Mouse (Mus musculus): Measurements from ENCODE around the gene Ccr1l1. TPM values are rescaled to one million over a fixed set of nuclear protein-coding genes. Genes with fewer than 3 reads are reported as not detected.

The Ccr1l1 gene
- polyA plus RNA-seq, 1 experiment, result 0.17 TPM

DNA sequence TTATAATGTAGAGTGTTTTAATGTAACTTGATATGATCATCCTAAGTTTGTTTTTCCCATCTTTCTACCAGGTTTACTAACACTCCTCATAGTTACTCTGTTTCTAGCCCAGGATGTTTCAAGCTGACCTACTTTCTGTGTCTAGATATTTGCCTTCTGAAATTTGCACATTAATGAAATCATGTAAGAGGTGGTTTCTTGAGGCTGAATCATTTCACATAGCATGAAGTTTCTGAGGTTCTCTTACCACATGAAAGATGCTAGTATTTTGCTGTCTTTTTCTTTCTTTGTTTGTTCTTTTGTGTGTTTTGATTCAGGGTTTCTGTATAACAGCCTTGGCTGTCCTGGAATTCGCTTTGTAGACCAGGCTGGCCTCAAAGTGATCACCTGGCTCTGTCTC, 18.0 kb downstream of the Ccr1l1 start:
- no peak for DNase-seq (ENCODE audit: low spot score)

DNA sequence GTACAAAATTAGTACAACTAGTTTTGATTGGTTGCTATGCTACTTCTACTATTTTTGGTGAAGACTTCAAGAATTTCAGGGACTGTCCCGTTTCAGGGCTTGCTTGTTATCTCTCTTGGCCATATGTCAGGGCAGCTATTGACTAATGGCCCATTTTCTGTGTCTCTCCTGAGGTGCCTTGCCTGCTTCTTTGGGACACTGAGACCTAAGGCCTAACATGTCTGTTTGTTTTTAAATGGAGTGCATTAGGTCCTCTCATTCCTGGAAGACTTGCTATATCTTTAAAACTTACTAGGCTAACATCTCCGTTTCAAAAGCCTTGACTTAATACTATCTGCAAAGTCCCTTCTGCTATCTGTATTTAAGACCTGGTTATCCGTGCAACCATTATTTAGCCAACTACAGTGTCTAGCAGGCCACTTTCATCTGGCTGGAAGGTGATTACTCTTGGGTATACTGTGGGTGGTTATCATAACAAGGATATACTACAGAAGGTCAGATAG, 20.2 kb downstream of the Ccr1l1 start:
- DNase-seq (ENCODE audit: low spot score), result no peak

DNA sequence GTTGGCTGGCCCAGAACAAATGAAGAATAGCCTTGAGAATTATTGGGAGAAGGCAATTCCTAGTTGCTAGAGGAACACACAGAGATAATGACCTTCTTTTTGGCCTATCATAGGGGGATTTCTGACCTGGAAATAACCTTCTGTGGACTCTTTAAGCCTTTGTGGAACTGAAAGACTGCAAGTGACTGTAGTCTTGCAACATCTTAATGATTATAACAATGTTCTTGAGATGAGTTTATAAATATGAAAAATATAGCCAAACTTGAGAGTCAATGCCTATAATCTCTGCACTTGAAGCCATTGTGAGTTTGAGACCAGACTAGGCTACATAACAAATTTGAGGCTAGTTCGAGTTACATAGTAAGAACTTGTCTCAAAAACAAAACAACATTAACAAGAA, 21.3 kb downstream of the Ccr1l1 start:
- DNase-seq (ENCODE audit: low spot score), result no peak

DNA sequence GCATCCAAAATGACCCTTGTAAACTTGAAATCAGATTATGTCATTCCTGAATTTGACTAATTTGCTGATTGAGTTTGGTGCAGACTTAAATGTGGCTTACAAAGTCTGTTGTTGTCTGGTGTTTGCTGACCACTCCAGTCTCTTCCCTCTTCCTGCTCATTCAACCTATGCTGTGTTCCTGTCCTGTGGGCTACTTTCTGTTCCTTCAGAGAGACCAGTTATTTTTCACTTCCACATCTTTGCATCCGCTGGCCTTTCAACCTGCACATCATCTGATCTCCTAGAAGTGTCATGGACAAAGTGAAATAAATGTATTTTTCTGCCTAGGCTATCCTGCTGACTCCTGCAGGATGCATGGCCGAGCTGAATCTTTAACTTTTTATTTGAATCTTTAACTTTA, 24.7 kb downstream of the Ccr1l1 start:
- DNase-seq (ENCODE audit: low spot score), result no peak

DNA sequence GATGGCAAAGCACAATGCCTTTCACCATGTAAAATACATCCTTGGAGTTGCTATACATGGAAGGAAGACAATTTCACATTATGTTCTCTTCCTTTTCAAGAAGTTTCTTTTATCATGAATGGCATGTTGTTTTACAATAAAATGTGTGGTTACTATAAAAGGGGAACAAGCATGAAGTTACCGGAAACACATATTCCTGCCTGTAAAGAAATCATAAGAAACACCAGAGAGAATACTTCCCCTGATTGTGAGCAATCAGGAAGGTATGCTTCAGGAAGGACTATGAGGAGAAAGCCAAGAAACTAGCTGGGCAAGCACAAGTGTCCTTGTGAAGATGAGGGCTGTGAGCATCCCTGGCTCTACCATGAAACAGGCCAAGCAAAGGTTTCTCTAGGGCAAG, 27.0 kb downstream of the Ccr1l1 start:
- DNase-seq (ENCODE audit: low spot score), result no peak

DNA sequence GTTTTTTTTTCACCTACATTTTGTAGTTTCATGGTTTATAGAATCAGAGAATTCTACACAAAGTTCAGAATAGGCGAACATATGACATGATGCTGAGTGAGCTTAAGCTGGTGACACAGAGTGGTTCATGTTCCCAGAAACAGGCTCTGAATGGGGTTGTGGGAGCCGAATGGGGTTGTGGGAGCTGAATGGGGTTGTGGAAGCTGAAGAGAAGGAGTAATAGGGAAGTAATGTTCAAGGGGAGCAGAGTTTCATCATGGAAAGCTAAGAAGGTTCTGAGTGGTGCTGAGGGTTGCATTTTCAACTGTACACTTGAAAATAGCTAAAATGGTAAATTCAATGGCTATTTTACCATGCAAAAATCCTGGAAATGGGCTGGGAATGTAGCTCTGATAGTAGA, 28.8 kb downstream of the Ccr1l1 start:
- no peak for DNase-seq (ENCODE audit: low spot score)

DNA sequence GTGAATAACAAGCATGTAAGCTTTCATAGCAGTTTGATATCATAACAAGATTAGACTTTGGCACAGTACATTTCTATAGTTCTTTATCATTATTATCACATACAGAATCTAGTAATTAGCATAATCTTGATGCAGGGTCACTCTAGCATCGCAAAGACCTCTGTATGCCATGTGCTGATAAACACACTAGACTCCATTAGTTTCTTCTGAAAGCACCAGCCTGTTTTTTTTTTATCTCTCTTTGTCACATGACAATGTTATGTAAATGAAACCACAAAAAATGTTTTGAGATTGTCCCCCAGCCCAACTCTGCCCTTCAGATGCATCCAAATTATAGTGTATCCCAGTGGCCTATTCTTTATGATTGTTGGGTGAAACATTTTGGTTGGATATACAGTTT, 30.4 kb downstream of the Ccr1l1 start:
- no peak for DNase-seq (ENCODE audit: low spot score)

DNA sequence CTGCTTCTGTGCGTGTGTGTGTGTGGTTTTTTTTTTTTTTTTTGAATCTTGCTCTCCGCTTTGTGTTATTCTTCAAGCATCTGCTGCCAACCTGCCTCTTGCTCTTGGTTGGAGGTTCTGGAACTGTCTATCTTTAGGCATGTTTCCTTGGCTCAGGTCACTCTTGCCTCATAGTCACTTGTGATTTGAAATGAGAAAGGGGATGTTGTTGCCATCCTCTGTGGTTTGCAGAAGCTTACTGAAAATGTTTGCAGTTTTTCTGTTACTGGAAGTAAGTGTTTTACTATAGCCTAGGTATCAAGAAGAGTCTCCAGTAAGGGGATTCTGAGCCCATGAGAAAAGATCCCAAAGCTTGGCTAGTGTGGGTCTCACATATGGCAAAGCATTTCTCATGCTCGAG, 36.2 kb downstream of the Ccr1l1 start:
- no peak for DNase-seq (ENCODE audit: low spot score)

DNA sequence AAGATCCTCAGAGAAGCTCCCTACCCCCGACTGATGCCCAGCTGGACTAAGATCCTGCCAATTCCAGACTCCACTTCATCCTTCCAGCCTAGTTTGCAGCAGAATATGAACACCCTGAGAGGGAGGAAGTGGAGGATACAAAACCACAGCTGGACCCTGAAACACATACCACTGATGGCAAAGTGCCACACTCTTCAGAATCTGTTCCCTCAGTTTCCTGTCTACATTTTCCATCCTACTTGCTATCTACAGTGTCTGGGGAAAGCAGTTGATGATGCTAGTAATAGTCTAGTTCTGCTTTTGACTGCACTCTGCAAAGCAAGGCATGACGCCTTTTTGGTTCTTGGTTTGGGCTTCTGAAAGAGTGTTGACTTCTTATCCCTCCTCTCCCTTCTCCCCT, 36.9 kb downstream of the Ccr1l1 start:
- no peak for DNase-seq (ENCODE audit: low spot score)

DNA sequence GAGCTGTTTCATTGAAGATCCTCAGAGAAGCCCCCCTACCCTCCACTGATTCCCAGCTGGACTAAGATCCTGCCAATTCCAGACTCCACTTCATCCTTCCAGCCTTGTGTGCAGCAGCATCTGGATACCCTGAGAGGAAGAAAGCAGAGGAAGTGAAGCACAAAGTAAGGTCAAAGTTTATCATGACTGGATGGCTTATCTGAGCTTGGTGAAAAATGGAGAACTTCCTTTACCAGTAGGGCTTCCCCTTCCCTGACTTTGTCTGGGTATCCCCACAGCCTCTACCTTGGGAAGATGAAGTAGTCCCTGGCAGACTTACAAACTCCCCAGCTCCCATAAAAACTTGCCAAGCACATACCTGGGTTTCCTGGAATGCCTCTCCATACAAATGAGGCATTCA, 37.6 kb downstream of the Ccr1l1 start:
- DNase-seq (ENCODE audit: low spot score), result no peak

DNA sequence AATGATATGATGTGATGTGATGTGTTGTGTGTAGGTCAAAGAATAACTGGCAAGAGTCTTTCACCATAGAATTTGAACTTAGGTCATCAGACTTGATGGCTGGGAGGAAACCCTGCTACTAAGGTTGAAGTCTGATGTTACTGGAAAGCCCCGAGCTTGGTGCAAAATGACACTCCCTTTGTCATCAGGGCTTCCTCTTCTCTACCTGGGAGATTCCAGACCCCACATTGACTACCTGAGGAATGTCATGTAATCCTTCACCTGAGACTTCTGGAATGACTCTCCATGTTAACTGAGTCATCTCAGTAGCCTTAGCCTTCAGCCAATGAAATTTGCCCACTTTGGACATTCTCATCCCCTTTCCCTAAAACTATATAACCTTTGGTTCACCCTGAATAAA, 38.0 kb downstream of the Ccr1l1 start:
- DNase-seq (ENCODE audit: low spot score), result no peak

DNA sequence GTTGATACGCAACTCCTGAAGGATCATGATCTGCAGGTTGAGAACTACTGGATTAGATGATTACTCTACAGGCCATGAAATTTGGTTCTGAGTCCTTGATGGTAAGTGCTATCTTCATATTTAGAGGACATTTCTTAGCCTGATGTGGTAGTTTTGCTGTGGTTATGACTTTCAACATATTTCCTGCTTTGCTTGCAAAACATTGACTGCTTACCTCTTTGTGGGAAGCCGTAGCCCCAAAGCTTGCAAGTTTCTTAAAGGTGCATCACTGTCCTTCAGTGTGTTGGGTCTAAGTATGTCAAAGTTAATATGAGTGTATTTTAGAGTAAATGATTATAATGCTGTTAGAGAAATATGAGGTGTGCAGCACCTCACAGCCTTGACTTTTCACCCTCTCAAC, 40.2 kb downstream of the Ccr1l1 start:
- no peak for DNase-seq (ENCODE audit: low spot score)

DNA sequence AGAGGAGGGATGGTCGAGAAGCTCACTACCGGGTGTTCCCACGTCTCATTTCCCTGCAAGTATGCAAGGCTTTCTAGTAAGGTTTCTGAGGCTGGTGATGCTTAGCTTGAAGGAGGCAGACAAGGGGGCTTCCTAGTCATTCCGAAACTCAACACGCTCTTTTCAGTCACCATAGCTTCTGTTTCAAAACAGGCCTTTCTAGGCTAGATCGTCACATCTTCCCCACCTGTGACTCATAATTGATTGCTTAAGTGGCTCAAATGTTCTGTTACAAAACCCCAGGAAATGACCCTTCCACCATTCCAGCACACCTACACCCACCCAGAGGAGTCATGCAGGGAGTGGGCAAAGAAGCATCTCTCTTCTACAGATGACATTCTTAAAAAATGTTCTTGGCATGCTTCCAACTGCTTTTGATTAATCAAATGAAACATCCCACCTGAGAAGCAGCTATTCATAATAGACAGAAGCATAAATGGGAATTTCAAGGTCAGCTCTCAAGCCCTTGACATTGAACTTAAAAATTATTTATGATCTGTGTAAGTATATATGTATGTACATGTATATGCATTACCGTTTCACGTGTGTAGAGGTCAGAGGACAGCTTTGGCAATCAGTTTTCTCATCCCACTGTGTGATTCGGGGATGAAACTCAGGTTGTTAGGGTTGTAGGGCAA, 41.5 kb downstream of the Ccr1l1 start:
- no peak for DNase-seq (ENCODE audit: low spot score)

DNA sequence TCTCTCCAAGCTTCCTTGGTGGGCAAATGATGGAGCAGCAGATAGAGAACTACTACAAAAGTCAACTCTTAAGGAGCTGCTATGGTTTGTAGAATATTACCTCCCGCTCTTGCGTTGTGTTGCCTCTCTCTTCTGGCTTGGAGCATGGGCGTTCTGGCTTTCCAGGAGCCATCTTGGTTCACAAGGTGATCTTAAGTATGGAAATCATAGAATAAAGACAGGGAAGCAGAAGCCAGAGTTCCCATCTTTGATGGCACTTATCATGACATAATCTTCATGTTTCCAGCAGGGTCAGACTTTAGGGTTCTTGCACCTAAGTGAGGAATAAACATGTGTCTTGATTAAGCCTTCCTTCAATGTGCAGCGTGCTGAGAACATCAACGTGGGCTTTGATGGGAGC, 42.4 kb downstream of the Ccr1l1 start:
- no peak for DNase-seq (ENCODE audit: low spot score)

DNA sequence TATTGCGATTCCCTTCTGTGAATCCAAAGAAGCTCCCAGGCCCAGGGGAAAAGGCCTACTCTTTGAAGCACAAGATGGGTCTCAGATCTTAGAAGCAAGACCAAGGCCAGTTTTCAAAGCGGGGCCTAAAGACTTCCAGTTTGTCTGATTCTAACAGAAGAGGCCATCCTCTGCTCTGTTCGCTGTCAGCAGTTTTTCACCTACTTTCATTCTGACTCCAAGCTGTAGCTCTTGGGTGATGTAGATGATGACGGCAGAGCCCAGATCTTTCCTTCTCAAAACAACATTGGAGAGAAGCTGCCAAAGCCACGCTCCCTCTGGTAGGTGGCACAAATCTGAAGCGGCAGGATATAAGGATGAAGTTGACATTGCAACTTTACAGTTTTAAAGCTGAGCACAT, 42.9 kb downstream of the Ccr1l1 start:
- no peak for DNase-seq (ENCODE audit: low spot score)

DNA sequence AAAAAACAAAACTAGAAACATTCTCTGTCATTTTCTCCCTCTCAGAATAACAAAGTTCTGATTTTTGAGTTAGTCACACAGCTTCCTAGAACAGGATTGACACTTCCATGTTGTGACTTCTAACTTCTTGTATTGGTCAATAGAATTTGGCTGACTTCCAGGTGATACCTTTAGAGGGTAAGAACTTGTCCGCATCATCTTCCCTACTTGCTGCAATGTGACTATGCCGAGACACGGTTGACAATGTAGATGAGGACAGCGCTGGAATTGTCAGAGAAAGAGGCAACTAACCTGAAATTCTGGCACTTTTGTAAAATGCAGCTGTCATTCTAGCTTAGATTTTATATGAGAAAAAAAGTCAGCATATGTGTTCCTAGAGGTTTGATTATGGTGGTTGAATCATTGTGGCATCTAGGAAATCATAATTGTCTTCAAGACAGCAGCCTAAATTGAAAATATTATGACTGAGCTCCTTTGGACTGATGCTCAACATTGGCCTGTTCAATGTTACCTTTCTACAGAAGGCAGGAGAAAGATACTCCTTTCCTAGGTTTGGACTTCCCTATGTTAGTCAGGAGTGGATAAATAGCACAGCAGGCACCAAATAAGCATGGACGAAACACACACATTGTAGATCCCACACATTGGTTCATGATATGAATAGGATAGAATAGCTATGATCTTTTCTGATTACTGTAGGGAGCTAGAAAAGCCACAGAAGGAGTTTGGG, 44.3 kb downstream of the Ccr1l1 start:
- DNase-seq (ENCODE audit: low spot score), result no peak

DNA sequence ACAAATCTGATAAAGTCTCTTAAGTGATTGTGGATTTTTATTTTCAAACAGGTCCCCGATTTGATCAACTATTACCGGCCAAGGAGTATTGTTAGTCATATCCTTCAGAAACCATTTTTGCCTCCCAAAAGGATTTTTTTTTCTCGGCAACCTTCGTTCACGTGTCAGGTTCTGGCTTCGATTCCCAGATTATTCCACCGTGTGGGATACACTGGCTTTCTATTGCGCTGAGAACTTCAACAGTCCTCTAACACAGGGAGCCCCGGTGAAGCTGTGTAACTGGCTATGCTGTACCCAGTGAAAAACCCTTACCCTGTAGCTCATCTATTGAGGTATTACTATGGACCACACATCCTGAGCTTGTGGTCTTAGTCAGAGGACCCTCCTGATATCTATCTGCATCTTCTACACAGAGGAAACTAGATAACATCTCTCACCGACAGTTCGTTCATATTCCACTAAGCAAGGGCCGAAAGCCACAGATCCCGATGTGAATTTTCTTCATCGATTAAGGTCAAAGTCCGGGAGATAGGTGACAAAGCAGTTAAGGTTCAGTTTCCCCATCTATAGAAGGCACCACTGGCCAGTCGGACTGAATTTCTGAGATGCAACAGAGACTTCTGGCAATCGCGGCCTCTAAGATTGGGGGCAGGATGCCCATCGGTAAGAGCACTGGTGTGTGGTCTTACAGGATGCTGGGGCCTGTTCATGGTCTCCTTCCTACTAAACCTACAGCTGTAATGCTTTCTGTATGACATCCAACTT, 45.1 kb downstream of the Ccr1l1 start:
- no peak for DNase-seq (ENCODE audit: low spot score)

DNA sequence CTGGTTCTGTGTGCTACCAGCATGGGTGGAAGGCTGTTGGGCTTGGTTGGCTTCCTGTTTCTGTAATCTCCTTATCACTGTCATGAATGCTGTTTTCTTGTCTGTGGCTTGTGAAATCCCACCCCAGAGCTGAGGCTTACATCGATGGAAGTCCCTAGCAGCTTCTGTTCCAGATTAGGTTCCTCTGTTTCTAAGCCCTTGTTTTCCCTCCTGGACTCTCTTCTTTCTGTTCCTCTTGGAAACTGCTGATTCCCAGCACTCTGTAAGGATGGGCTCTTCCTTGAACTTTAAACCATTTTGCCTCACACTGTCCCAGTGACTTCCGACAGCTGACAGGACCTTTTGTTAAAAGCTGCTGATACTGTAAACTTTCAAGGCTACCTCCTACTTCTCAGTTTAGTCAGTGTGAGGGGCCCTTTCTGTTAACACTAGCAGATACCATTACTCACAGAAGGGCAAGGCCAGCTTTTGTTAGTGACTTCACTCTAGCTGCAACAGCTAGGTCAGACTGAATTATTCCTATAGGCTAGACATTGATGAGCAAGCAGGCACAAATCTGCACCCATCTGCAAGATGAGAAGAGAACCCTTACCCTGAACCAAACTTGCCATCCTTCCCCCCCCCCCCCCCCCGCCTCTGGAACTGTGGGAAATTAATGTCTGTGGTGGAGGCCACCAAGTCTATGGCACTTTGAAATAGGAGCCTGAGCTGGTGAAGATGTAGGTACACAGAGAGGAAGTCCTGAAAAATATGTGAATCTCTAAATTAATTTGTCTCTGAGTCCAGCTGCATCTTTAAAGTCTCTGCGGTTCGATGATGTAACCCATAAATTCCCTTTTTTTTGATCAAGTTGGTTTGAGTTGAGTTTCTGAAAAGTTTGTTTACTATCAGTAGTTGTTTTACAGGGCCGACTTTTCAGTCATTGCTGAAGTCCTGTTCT, 46.2 kb downstream of the Ccr1l1 start:
- no peak for DNase-seq (ENCODE audit: low spot score)

DNA sequence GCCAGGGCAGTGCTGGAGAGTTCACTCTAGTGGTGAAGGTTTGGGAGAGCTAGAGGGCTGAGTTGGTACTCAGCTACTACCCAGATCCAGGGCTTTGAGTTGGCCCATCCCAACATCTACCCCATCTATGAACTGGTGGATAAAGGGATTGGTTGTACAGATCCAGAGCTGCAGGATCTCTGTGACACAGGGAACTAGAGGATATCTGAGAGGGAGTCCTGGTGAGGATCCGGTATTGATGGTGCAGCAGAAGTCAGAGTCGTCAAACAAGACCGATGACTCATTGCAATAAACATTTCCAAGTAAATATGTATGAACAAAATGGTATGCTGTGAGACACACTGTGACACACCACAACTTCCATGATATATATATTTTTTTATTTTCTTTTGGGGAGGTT, 47.3 kb downstream of the Ccr1l1 start:
- no peak for DNase-seq (ENCODE audit: low spot score)

DNA sequence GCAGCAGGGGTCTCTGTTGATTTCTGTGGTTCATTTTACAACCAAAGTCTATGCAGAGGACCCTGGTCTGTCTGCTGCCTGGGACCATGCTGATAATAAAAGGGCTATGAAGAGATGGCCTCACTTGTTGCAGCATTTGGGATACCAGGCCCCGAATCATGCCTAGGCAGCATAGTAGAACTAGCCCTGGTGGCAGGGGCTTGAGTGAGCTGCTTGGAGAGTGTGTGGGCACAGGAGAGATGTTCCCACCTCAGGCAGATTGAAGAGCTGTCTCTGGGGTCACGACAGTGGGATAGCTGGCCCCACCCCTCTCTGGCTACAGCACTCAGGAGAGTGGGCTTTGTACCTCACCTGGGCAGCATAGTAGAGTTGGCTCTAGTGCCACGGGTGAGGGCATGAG, 47.7 kb downstream of the Ccr1l1 start:
- no peak for DNase-seq (ENCODE audit: low spot score)

DNA sequence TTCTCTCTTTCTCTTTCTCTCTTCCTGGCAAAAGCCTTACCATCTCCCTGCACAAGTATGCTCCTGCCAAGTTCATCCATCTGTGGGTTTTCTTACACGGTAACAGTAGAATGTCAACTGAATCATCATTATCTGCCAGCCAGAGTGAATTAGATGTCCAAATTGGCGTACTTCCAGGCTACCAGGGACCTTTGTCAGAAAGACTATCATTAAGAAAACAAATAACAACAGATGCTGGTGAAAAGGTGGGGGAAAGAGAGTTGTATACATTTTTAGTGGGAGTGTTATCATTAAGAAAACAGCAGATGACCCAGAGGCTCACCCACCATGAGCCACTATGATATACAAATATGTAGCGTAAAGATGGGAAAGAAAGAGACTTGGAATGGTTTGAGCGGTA, 48.3 kb downstream of the Ccr1l1 start:
- DNase-seq (ENCODE audit: low spot score), result no peak

DNA sequence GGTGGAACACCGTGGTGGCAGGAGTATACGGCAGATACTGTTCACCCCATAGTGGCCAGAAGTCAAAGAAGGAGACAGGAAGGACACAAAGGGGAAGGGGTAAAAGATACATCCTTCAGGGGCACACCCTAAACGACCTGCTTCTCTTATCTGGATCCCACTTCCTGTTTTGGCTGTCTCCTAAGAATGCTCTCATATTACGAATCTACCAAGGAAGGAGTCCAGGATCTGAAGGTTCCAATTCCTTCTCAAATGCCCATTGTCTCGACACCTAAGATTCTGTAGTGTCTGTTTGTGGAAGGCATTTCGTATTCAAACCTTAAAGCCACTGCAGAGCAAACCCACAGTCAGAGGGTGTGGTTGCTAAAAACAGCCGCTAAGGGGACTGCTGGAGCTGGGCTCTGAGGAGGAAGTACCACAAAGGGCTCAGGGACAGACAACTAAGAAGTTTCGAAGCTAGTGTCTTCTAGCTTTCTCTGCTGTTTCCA, 49.4 kb downstream of the Ccr1l1 start:
- DNase-seq (ENCODE audit: low spot score), result no peak
